Mouse (Mus musculus): ENCODE measurements around the gene Tmtc3. TPM values are rescaled to one million over a fixed set of nuclear protein-coding genes. Genes with fewer than 3 reads are reported as not detected.

Gene Tmtc3
- total RNA-seq, 1 experiment: 57.0 TPM

GRCm38 (mm10) chr10:100508170-100508569, 21.0 kb upstream of the Tmtc3 start:
- in situ Hi-C loops (cut with MboI; ENCODE audit: low sequenced_read_pairs in 2 of 2, unreplicated experiment in 2 of 2): no loop called here
- no peak for DNase-seq (ENCODE audit: low read depth, low spot score)
- no peak overlapping the region for H3K27ac ChIP-seq (ENCODE audit: insufficient read depth, low read depth, low read length, poor library complexity, severe bottlenecking)
- H3K4me1 ChIP-seq (ENCODE audit: control insufficient read depth in 2 of 2, insufficient read depth in 2 of 2, low read length in 2 of 2, poor library complexity in 1 of 2): no peaks in the 10 kb centered on the region
- H3K9ac ChIP-seq (ENCODE audit: insufficient read depth, low read depth, low read length, poor library complexity, severe bottlenecking): no peak overlapping the region
- TF ChIP-seq ZC3H11A (IDR thresholded peaks at IDR 0.05; ENCODE audit: borderline replicate concordance, low read depth, low read length) (no peak), HCFC1 (IDR thresholded peaks at IDR 0.05; ENCODE audit: borderline replicate concordance, insufficient read depth, low read length) (no peak), ZNF384 (IDR thresholded peaks at IDR 0.05; ENCODE audit: low read depth, low read length) (no peak), MAFK (IDR thresholded peaks at IDR 0.05; ENCODE audit: insufficient read depth, low read depth, low read length) (no peak), CHD2 (IDR thresholded peaks at IDR 0.05; ENCODE audit: low read depth, low read length) (no peak)
- H3K9me3 ChIP-seq (ENCODE audit: control insufficient read depth, insufficient read depth, low read depth, low read length): no peaks in the 10 kb centered on the region
- H3K4me3 ChIP-seq (ENCODE audit: insufficient read depth in 1 of 2, low read depth in 1 of 2, low read length in 2 of 2, poor library complexity in 1 of 2, severe bottlenecking in 1 of 2): no peak overlapping the region
- H3K36me3 ChIP-seq (ENCODE audit: control insufficient read depth, insufficient read depth, low read length, poor library complexity, severe bottlenecking): no peaks in the 10 kb centered on the region

GRCm38 (mm10) chr10:100498309-100498708, 11.2 kb upstream of the Tmtc3 start:
- in situ Hi-C loops (cut with MboI; ENCODE audit: low sequenced_read_pairs in 2 of 2, unreplicated experiment in 2 of 2): no loop called here
- H3K4me1 ChIP-seq (ENCODE audit: control insufficient read depth in 2 of 2, insufficient read depth in 2 of 2, low read length in 2 of 2, poor library complexity in 1 of 2): no peaks in the 10 kb centered on the region
- no peaks in the 10 kb centered on the region; the same call in 1 of the 2 replicates for H3K9me3 ChIP-seq (ENCODE audit: control insufficient read depth, insufficient read depth, low read depth, low read length)
- no peak overlapping the region for H3K9ac ChIP-seq (ENCODE audit: insufficient read depth, low read depth, low read length, poor library complexity, severe bottlenecking)
- H3K27ac ChIP-seq (ENCODE audit: insufficient read depth, low read depth, low read length, poor library complexity, severe bottlenecking): no peak overlapping the region
- no peak for DNase-seq (ENCODE audit: low read depth, low spot score)
- H3K36me3 ChIP-seq (ENCODE audit: control insufficient read depth, insufficient read depth, low read length, poor library complexity, severe bottlenecking): no peaks in the 10 kb centered on the region; the same call in 1 of the 2 replicates
- H3K4me3 ChIP-seq (ENCODE audit: insufficient read depth in 1 of 2, low read depth in 1 of 2, low read length in 2 of 2, poor library complexity in 1 of 2, severe bottlenecking in 1 of 2): no peak overlapping the region
- TF ChIP-seq HCFC1 (IDR thresholded peaks at IDR 0.05; ENCODE audit: borderline replicate concordance, insufficient read depth, low read length) (no peak), ZNF384 (IDR thresholded peaks at IDR 0.05; ENCODE audit: low read depth, low read length) (no peak), MAFK (IDR thresholded peaks at IDR 0.05; ENCODE audit: insufficient read depth, low read depth, low read length) (no peak), ZC3H11A (IDR thresholded peaks at IDR 0.05; ENCODE audit: borderline replicate concordance, low read depth, low read length) (no peak), CHD2 (IDR thresholded peaks at IDR 0.05; ENCODE audit: low read depth, low read length) (no peak)

- no peaks in the 10 kb centered on the region; the same call in 1 of the 2 replicates for H3K36me3 ChIP-seq (ENCODE audit: control insufficient read depth, insufficient read depth, low read length, poor library complexity, severe bottlenecking)
- DNase-seq (ENCODE audit: low read depth, low spot score): no peak
- H3K27ac ChIP-seq (ENCODE audit: insufficient read depth, low read depth, low read length, poor library complexity, severe bottlenecking): no peak overlapping the region
- no peak for TF ChIP-seq HCFC1 (IDR thresholded peaks at IDR 0.05; ENCODE audit: borderline replicate concordance, insufficient read depth, low read length)
- TF ChIP-seq ZC3H11A (IDR thresholded peaks at IDR 0.05; ENCODE audit: borderline replicate concordance, low read depth, low read length): no peak
- no peak for TF ChIP-seq ZNF384 (IDR thresholded peaks at IDR 0.05; ENCODE audit: low read depth, low read length)
- TF ChIP-seq MAFK (IDR thresholded peaks at IDR 0.05; ENCODE audit: insufficient read depth, low read depth, low read length): no peak
- TF ChIP-seq CHD2 (IDR thresholded peaks at IDR 0.05; ENCODE audit: low read depth, low read length): no peak
- in situ Hi-C loops (cut with MboI; ENCODE audit: low sequenced_read_pairs in 2 of 2, unreplicated experiment in 2 of 2): no loop called here
- H3K4me3 ChIP-seq (ENCODE audit: insufficient read depth in 1 of 2, low read depth in 1 of 2, low read length in 2 of 2, poor library complexity in 1 of 2, severe bottlenecking in 1 of 2): no peak overlapping the region
- H3K4me1 ChIP-seq (ENCODE audit: control insufficient read depth in 2 of 2, insufficient read depth in 2 of 2, low read length in 2 of 2, poor library complexity in 1 of 2): peaks cover 0 to 4% of the 10 kb centered on the region in 2 experiments; a peak in 1 of 4 replicates
- no peak overlapping the region for H3K9ac ChIP-seq (ENCODE audit: insufficient read depth, low read depth, low read length, poor library complexity, severe bottlenecking)
- H3K9me3 ChIP-seq (ENCODE audit: control insufficient read depth, insufficient read depth, low read depth, low read length): no peaks in the 10 kb centered on the region; the same call in 1 of the 2 replicates
Observed at GRCm38 (mm10) chr10:100491916-100492315, 4.8 kb upstream of the Tmtc3 start.

GRCm38 (mm10) chr10:100486701-100487096, 451 bp downstream of the Tmtc3 start:
- DNase-seq (ENCODE audit: low read depth, low spot score): peak; percentile 24
- Histone ChIP-seq H3K36me3 (ENCODE audit: control insufficient read depth, insufficient read depth, low read length, poor library complexity, severe bottlenecking) (no peaks in the 10 kb centered on the region), H3K9me3 (ENCODE audit: control insufficient read depth, insufficient read depth, low read depth, low read length) (no peaks in the 10 kb centered on the region), H3K9ac (ENCODE audit: insufficient read depth, low read depth, low read length, poor library complexity, severe bottlenecking) (peak overlapping the region; percentile 85), H3K4me1 (ENCODE audit: control insufficient read depth in 2 of 2, insufficient read depth in 2 of 2, low read length in 2 of 2, poor library complexity in 1 of 2) (peaks cover 2 to 6% of the 10 kb centered on the region in 2 experiments; a peak in 2 of 4 replicates), H3K27ac (ENCODE audit: insufficient read depth, low read depth, low read length, poor library complexity, severe bottlenecking) (peak overlapping the region; percentile 29; the same call in 1 of the 2 replicates), H3K4me3 (ENCODE audit: insufficient read depth in 1 of 2, low read depth in 1 of 2, low read length in 2 of 2, poor library complexity in 1 of 2, severe bottlenecking in 1 of 2) (peak overlapping the region; percentile 90 to 98)
- in situ Hi-C loops (cut with MboI; ENCODE audit: low sequenced_read_pairs in 2 of 2, unreplicated experiment in 2 of 2): no loop called here
- TF ChIP-seq ZNF384 (IDR thresholded peaks at IDR 0.05; ENCODE audit: low read depth, low read length) (no peak), MAFK (IDR thresholded peaks at IDR 0.05; ENCODE audit: insufficient read depth, low read depth, low read length) (no peak), HCFC1 (IDR thresholded peaks at IDR 0.05; ENCODE audit: borderline replicate concordance, insufficient read depth, low read length) (no peak), CHD2 (IDR thresholded peaks at IDR 0.05; ENCODE audit: low read depth, low read length) (no peak), ZC3H11A (IDR thresholded peaks at IDR 0.05; ENCODE audit: borderline replicate concordance, low read depth, low read length) (no peak)

Data from ES-E14 (cell line).